Mouse (Mus musculus) cerebellum, postnatal 25 days (tissue): Measurements from ENCODE around the gene Cpz.

Source experiments
- DNase-seq, 2 experiments: peaks; one replicate each; pipeline ENCODE4 v3.0.0; 2021; ENCODE audit warnings: mixed read lengths in 2 of 2

Cpz gene

DNA sequence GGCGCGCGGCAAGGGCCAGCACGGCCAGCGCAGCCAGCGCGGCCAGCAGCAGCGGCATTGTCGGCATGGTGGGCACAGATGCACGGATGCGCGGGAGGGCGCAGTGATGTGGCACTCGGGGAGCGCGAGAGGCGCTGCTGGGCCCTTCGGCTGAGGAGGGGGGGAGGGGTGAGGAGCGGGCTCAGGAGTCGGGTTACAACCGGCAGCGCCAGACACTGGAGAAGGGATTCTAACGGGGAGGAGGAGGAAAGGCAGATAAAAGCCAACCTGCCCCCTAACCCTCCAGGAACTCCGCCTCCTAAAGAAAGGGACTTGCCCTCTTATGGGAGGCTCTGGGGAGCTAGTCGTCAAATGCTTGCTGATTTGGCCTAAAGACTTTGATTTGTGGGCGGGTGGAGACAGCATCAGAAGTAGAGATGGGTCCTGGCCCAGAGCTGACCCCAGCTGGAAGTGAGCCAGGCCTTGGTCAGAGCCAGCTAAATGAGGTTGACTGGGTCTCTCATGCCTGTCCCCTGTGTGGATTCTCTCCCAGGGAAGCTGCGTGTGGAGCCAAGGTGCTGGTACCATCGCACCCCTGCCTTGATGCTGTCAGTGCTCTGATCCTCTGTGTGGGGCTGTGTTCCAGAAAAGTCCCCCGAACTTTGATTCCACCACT, at the start of gene Cpz:
Gene Cpz, minus strand, starts transcription at position 230 of the 655 bp plus-strand sequence.
- peak in 1 of 2 experiments; percentile 27 for DNase-seq

DNA sequence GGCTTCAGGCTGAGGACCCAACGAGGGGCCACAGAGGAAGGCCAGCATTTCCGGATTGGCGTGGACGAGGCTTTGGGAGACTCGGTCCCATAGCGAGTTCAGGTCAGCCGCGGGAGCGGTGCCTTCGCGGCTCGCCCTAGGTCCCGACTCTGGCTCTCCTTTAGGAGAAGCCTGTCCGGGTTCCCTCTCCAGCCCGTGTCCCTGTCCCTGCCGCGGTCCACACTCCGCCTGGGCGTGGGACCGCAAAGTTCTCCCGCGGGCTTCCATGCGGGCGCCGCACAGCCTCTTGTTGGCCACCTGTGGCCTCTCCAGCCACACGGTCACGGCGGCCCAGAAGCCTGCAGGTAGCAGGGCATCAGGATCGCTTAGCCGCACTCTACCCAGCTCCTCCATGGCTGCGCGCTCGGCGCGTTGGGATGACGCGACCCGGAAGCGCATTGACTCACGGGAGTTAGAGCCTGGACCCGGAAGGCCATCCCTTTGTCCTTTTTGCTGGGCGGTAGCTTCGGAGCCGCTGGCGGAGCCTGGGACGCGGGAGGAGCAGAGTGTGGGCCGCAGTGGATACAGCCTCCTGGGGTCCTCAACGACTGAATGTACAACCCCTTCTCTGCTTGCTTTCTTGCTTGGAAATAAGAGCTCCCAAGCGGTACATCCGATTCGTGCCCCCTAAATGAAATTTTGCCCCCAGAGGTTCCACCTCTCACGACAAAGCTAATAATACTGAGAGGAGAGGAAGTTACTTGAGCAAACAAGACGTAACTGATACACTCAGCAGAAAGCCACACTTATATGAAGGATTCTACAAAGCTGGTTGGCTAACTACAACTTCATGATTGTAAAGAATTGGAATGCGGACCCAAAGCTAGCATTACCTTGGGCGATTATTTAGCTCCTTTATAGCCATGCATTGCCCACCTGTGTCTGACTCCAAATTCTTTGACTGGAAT, 49.4 kb upstream of the Cpz start, which contains the start of gene Trmt44:
Gene Trmt44, minus strand, starts transcription at position 418 of the 947 bp plus-strand sequence.
- peak; percentile 96 for DNase-seq

DNA sequence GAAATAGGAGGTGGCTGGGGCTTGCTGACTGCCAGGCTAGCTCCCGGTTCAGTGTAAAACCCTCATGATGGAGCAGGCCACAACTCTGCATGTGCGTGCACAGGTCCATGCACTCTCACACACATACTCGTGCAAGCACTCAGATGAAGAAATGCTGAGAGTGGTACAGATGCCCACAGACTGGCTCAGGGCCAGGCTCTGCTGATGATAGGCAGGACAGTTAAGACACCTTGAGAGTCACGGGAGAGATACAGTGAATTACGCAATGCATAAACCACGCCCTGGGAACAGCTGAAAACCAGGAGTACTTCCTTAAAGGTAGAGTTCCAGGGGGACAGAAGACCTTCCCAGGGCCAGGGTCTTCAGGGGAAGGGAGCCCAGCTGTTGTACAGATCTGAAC, 46.0 kb upstream of the Cpz start:
- DNase-seq = no peak

DNA sequence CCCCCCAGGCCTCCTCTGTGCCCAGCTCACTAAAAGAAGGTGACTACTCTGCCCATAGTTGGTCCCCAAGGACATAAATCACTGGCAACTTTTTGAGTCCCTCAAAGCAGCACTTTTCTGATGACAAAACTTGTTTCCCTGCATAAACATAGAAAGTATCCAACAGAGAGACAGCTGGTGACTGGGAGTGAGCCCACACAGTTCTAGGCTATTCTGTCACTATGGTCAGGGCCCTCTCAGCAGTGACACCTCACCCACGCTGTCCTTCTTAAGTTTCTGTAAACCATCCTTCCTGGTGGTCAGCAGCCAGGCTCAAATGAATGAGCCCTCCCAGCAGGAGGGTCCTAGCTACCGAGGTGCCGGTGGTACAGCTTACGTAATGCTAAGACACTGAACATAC, 41.1 kb upstream of the Cpz start:
- DNase-seq = no peak

DNA sequence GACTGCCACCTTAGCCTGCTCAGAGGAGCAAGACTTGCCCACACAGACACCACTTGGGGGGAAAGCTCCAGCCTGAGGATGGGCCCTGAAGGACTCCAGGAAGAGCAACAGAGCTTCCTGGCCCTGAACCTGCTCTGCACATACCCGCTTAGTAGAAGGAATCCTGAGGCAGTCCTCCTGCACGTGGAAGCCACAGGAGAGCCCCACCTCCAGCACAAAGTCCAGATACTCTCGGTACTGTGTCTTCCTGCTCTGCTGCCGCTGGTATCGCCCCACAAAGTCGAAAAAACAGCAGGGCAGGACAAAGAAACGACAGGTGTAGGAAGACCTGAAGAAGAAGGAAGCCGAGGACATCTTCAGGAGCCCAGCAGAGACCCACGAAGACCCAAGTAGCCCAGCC, 39.7 kb upstream of the Cpz start:
- no peak for DNase-seq

DNA sequence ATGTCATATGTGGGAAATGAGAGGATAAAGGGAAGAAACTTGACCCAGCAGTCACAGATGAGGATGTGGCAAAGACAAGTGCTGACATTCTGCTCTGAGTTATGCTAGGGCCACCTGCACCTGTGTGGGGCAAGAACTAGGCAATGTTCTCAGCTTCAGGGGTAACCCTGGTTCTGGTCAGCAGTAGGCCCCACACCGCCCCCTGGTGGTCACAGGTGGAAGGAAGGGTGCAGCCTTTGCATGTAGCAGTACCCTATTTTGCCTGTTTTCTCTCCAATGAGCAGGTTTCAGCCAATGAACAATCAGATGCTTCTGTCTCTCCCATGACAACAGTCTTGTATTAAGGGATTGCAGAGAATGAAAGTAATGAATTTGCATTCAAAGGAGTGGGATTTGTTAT, 38.0 kb upstream of the Cpz start:
- peak; percentile 84 to 89 for DNase-seq

DNA sequence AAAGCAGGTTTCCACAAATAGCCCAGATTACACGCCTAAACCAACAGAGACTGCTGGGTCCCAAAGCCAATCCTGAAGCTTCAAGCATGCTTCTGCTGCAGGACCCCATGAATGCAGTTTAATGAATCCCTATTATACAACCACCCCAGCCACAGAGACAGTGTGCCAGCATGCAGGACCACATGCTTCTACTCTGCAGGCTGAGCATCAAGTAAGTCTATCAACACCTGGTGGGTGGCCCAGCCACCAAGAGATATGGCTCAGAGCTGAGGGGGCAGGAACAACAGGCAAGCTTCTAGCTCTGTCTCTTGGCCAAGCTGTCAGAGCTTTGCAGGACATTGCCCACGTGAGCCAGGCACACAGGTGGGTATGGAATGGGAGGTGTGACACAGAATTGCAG, 37.1 kb upstream of the Cpz start:
- no peak for DNase-seq

DNA sequence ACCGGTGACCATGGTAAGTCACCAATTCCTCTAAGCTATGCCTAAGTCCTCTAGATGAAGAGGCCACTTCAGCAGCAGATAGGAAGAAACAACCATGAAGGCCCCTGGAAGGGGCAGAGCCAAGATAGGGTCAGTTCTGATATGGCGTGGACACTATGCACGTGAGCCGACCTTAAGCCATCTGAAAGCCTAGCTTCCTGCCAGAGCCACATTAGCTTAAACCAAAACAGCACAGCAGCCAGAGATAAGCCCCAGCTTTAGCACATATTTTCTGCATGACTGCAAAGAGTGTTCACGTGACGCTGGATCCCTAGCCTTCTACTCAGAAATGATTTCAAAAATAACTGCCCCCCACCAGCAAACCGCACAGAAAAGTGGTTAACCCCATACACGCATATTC, 33.9 kb upstream of the Cpz start:
- DNase-seq = no peak

DNA sequence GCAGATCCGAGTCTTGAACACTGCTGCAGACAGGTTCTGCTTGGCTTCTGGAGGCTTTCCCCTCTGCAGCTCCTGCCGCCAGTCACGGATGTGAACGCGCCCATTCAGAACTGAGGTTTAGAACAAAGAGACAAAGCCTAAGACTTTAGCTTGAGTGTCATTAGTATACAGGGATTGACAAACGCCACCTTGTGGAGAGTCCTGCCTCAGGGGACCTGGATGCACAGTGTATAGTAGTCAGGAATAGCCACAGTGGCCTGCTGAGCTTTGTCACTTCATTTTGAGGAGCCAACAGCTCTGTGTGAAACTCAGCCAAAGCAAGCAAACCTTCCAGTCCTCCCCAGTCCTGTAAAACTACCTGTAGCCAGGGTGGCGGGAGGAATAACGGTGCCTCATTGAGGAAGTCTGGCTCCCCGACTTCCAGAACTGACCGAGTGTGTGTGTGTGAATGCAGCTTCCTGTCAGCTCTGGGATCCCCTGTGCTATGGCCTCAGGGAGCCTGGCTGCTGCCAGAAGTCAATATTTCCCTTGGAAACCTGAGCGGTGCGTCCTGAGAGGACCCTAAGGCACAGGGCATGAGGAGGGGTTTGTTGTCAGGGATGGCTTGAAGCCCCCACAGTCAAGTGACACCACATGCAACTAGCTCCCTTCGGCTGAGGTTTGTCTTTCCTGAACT, 32.6 kb upstream of the Cpz start:
- no peak for DNase-seq

DNA sequence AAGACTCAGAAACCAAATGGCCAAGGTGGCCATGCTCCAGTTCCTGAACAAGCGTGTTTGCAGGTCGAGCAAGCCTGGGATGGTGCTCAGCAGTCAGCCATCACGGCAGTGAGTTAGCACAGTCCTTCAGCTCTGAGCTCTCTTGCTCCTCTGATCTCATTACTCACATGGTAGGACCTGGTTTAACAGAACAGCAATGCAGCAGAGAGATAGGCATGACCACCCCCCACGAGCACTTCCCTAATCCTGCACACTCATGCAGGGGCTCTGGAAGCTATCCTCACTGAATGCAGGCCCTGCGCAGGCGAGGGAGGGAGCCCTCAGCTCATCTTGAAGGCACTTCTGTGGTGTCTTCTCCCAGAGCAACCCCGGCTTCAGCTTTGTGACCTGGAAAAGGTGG, 30.9 kb upstream of the Cpz start:
- no peak for DNase-seq

DNA sequence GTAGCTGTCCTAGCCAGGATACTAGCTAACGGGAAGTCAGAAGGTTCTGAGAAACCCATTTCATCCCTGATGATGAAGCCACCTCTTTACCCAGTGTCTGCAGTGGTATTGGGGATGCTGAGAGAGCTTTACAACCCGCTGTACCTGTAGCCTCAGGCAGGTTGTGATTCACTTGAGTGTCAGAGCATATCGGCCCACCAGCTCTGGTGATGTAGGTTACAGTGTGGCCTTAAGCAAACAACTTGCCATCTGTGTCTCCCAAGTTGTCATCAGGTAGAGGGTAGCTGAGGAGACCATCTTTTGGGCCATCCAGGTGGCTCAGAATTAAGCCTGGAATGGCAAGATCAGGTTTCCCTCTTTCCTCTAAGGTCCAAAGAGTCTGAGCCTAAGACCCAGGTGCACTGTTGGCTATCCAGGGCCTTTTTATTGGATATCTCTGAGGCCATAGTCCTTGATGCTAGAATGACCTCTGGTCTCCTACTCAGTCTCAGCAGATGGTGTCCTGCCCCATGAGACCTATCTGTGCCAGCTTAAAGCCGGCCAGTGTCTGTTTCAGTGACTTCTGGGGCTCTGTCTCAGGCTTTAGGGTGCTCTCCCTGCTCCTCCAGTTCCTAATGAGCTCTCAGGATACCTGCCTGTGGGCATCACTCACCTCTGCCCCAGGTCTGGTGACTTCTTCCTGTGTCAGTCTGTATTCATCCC, 27.5 kb upstream of the Cpz start:
- no peak for DNase-seq

DNA sequence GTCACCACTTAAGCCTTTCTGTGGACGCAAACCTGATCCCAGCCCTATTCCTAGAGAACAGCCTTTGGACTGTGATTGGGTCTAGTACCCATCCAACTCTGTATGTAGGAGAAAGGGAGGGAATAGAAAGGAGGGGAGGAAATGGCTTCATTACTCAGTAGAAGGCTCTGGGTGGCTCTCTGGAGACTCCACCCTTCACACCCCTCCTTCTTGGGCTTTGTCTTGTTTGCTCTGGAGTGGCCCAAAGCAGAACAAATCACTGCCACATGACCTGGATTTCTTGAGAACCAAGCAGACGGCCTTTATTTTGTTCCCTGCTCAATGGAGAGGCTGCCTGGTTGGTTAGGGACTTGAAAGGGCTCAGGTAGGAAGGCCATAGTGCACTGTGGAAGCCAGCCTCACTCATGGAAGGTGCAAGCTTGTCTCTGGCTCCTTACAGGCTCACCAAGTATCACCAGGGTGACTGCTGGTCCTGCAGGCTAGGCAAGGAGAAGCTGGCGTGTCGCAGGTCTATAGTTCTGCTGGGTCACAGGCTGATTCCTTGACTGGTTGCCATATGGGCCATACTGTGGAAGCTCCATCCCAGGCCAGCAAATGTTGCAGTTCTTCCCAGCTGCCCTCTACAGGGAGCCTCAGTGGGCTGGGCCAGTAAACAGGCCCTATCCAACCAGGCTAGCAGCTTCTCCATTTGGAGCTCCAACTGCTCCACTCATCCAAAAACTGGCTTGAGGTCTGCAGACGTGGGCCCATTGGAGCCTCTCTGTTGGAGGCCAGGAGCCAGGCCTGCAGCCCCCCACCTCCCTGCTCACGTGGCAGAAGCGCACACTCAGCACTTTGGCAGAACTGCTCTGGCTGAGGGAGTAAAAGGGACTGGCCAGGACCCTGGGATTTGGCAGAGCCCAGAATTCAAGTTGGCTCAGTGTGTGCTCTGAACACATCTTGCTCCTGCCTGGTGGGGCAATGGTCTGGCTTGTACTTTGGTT, 26.6 kb upstream of the Cpz start:
- DNase-seq = peak; percentile 61 to 67

DNA sequence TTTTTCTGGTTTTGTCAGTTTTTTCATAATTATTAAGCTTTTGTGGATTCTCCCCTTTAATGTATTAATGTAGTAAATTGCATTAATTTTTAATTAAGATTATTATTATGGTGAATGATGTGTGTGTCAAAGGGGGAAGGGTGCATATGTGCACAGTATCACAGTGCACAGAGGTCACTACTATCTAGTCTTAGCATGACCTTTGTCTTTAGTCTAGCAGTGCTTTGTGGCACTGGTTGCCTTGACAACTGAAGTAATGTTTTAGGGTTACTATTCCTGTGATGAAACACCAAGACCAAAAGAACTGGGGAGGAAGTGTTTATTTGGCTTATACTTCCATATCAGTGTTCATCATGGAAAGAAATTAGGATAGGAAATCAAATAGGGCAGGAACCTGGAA, 20.6 kb upstream of the Cpz start:
- no peak for DNase-seq

DNA sequence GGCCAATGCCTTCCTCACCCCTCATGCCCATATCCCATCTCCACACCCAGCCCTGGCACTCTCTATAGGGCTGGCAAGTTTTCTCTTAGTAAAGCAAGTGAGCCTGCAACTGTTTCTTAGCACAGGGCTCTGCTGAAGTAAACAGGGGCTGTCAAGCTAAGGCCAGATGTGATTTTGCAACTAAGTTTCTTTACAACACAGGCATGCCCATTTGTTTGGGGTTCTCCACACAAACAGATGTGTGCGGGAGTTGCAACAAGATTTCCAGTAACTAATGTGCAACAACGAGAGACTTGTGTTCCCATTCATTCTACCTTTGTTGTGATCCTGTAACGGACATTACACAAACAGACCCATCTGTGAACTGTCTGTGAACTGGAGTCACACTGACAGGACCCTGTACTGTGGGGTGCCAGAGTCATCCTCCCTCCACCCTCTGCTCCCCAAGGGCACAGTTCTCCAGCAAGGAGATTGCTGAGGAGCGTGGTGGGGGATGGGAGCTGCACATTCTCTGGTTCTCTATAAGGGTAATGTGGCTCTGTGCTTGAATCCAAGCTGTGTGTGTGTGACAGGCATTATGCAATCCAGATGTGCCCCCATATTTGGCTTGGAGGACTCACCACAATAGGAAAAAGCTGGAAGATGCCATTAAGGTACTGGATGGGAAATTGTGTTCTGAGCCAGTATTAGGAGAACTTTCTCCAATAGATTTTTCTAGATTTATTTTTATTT, 15.7 kb upstream of the Cpz start:
- DNase-seq = no peak

DNA sequence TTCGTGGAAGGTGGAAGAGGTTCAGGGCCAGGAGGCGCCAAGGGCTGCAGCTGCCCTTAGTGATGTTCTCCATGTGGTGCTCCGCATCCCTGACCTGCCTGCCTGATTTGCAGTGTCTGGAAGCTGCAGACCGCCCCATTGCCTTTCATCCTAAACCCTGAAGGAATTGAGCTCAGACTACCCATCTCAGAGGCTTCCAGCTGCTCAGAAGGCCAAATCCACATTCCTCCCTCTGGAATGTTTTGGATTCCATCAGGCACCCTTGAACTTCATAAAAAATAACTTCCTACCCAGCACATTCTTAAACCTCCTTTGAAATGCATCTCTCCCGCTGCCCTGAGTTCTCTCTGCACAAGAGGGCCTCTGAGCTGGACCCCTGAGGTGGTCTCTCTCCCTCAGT, 15.1 kb upstream of the Cpz start:
- DNase-seq = no peak

DNA sequence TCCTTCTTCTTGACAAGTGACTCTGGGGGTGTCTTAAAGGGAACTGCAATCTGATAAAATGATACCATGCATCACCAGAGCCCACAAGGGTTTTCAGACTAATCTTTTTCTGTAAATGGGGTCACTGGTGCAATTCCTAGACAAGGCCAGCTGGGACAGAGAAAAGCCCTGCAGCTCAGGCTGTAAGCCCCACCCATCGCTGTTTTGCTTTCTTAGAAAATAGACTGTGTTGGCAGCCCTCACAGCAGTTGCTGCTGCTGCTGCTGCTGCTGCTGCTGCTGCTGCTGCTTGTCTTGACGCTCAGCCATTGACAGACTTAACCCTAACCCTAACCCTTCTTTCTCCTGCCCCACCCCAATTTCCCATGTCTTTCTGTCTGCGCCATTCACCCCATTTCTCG, 14.1 kb upstream of the Cpz start:
- DNase-seq = no peak

DNA sequence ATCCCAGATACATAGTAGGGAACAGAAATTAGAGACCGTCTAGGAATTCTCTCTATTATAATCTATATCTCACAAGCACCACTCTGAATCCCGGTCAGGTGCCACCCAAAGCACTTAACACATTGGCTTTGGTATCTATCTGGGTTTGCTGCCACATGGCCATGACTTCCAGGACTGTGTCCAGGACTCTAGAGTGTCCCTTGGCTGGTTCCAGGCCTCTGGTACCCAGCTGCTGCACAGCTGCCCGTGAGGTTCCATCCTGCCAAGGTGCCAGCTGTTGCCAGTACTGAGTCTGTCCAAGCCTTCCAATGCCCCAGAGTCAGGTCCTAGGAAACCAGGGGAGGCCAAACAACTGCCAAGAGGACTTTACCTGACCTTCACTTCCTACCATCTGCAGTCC, 12.5 kb upstream of the Cpz start:
- no peak for DNase-seq

DNA sequence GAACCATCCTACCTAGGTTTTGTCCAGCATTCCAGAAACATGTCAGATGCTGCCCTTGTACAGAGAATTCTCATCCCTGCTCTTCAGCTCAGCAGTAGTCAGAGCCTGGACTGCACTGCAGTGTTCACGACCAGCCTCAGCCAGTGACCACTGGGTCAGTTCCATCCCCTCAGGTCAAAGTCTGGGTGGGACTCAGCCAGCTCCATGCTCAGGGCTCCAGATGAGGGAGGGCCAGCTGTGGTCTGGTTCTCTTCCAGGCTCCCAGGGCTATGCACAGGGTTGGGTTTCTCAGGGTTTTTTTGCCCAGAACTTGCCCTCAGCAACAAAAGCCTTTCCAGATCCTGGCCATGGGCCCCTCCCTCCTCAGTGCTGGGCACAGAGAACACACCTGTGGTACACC, 12.0 kb upstream of the Cpz start:
- no peak for DNase-seq

DNA sequence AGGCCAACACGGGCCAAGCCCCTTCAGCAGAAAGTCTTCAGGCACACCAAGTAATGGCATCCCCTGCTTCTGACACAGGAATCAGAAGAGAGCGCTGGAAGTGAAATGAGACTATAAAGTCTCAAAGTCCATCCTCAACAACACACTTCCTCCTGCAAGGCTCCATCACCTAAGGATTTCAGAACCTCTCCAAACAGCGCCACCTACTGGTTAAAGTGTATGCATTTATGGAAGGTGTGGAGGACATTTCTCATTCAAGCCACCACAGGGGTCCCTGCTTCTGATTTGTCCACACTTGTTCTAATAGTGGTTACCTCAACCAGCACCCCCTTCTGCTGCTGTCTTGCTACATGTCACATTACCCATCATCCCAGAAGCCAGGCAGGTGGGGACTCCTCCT, 10.8 kb upstream of the Cpz start:
- DNase-seq = no peak

DNA sequence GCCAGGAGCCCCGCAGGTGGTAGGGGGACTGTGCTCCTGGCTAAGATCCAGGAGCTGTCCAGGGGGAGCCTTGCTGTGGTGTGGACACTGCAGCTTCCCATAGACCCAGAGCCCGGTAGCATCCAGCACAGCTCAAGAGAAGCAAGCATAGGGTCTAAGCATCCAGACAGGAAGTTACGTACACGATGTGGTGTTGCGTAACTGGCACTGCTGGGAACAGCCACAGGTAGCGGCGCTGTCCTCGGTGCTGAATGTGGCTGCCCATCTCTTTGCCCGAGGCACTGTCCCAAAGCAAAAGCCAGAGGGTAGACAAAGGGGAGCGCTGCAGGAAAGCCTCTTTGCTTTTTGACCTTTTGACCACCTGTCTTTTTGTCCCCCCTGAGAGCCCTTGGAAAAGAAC, 6.1 kb upstream of the Cpz start:
- no peak for DNase-seq

DNA sequence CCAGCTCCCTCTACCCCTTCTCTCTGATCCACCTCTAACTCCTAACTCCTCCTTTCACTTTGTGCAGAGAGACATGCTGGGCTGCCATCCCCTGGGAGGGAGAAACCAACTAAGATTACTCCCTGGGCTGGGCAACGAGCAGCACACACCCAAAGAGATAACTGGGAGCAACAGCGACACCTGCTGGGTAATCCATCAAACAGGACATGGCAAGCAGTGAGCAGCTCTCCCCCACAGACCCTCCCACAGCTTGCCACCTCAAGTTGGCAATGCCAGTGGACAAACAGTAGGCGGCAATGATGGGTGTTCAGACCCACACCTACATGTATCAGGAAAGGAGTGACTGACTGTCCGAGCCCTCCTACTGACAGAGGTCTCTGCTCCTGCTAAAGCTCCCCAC, 4.9 kb upstream of the Cpz start:
- peak; percentile 30 to 56 for DNase-seq
